Mouse (Mus musculus): Measurements from ENCODE around the gene Pycr2.

GRCm38 (mm10) chr1:180943032-180943644 is 39.0 kb downstream of the Pycr2 start:
- TF ChIP-seq CTCF (IDR thresholded peaks at IDR 0.05; ENCODE audit: low read depth) = no peak
- TF ChIP-seq EP300 (optimal IDR thresholded peaks at IDR 0.05) = no peak

Data from stomach, postnatal 0 days (tissue).